Mouse (Mus musculus): Measurements from ENCODE around the gene Ctbs. TPM values are rescaled to one million over a fixed set of nuclear protein-coding genes. Genes with fewer than 3 reads are reported as not detected.

The Ctbs gene
- polyA plus RNA-seq, 1 experiment from 2014 or later, result 14.8 TPM

DNA sequence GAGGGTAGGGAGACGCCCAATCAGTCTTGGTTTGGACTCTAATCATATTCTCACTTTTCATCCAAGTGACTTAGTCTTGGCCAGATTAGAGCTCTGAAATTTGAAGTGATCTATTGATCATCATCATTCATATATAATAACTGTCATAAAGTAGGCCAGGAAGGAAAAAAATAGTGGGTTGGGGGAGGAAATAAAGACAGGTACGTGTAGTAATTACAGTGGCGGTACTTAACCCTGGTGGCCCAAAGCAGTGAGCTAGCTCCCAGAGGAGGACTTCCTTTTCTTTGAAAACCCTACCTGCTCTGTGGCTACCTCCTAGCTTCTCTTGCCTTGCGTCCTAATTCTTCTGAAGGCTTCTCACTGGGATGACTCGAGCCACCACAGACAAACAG, 51.2 kb downstream of the Ctbs start:
- TF ChIP-seq EP300 (IDR thresholded peaks at IDR 0.05), result no peak
- no peak for TF ChIP-seq CTCF (IDR thresholded peaks at IDR 0.05)
- Histone ChIP-seq H3K36me3 (ENCODE audit: insufficient read depth, low read length) (0 out of 2 replicates have a peak, but pooled peaks cover 5% of the 10 kb centered on the region), H3K4me2 (replicated peaks; ENCODE audit: low read depth, low read length) (peak overlapping the region; percentile 64), H3K4me1 (ENCODE audit: insufficient read depth, low read depth, low read length) (peaks cover 3% of the 10 kb centered on the region; the same call in 1 of the 2 replicates), H3K9me3 (ENCODE audit: low read length) (no peaks in the 10 kb centered on the region), H3K9ac (replicated peaks; ENCODE audit: low read depth) (peak overlapping the region; percentile 94), H3K27ac (ENCODE audit: low read length) (peak overlapping the region; percentile 99), H3K27me3 (replicated peaks; ENCODE audit: insufficient read depth, low read length) (no peaks in the 10 kb centered on the region), H3K4me3 (ENCODE audit: low read depth, low read length) (peak overlapping the region; percentile 96)
- DNase-seq (ENCODE audit: low spot score) (no peak), ATAC-seq (no peak)
- 3% methylated on average over 5 of the region's 5 CpGs for WGBS

DNA sequence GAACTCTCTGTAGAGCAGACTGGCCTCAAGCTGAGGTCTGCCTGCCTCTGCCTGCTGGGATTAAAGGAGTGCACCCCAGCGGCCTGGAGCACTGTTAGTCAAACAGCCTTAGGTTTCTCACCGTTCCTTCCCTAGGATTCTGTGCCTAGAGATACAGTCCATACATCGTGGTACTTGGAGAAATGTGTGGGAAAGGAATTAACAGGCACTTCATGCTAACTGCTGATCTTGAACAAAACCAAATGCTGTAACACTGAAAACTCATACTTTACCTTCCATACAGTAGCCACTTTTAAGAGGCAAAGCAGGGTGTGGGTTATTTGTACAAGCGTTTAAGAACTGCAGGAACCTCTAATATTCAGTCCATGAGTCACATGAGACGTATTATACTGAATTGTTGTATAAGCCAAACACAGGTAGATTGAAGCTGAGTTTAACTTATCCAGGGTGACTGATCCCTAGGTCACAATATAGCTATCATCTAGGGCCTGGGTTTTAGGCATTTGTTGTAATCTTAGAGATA, 52.1 kb downstream of the Ctbs start:
- DNase-seq (ENCODE audit: low spot score) (peak; percentile 83), ATAC-seq (peak; percentile 24)
- Histone ChIP-seq H3K9me3 (ENCODE audit: low read length) (no peaks in the 10 kb centered on the region), H3K27ac (ENCODE audit: low read length) (peak overlapping the region; percentile 99), H3K4me2 (replicated peaks; ENCODE audit: low read depth, low read length) (peak overlapping the region; percentile 64), H3K4me3 (ENCODE audit: low read depth, low read length) (peak overlapping the region; percentile 96), H3K27me3 (replicated peaks; ENCODE audit: insufficient read depth, low read length) (no peaks in the 10 kb centered on the region), H3K36me3 (ENCODE audit: insufficient read depth, low read length) (peaks cover 12% of the 10 kb centered on the region; the same call in 1 of the 2 replicates), H3K4me1 (ENCODE audit: insufficient read depth, low read depth, low read length) (peaks cover 3% of the 10 kb centered on the region; the same call in 1 of the 2 replicates), H3K9ac (replicated peaks; ENCODE audit: low read depth) (peak overlapping the region; percentile 94; the same call in 1 of the 2 replicates)
- WGBS, result 27% methylated on average over 5 of the region's 5 CpGs
- TF ChIP-seq EP300 (IDR thresholded peaks at IDR 0.05), result peak; percentile 70
- TF ChIP-seq CTCF (IDR thresholded peaks at IDR 0.05), result no peak

DNA sequence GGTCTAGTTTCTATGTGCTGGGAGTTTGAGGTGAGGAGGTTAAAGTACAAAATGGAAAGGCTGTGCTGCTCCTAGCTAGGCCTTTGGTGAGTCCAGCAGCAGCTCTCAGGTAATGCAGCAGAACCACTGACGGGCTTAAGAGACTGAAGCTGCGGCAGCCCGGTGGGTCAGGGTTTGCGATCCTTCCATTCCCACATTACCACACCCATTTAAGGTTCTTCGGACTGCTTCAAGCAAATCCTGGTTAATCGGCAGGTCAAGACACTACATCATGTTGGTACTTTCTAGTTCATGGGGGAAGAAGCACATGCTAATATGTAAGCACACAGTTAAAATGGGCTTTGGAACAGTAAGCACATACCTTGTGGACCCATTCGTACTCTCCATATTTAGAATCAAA, 57.1 kb downstream of the Ctbs start:
- H3K9me3 ChIP-seq (ENCODE audit: low read length), result no peaks in the 10 kb centered on the region
- DNase-seq (ENCODE audit: low spot score), result no peak
- no peaks in the 10 kb centered on the region for H3K27me3 ChIP-seq (replicated peaks; ENCODE audit: insufficient read depth, low read length)
- peaks cover 30% of the 10 kb centered on the region for H3K36me3 ChIP-seq (ENCODE audit: insufficient read depth, low read length)
- no peak for ATAC-seq
- no peak for TF ChIP-seq CTCF (IDR thresholded peaks at IDR 0.05)
- TF ChIP-seq EP300 (IDR thresholded peaks at IDR 0.05), result no peak
- WGBS, result 96% methylated on average over 7 of the region's 7 CpGs
- H3K27ac ChIP-seq (ENCODE audit: low read length), result no peak overlapping the region
- no peaks in the 10 kb centered on the region; the same call in 1 of the 2 replicates for H3K4me1 ChIP-seq (ENCODE audit: insufficient read depth, low read depth, low read length)
- no peak overlapping the region for H3K4me2 ChIP-seq (replicated peaks; ENCODE audit: low read depth, low read length)
- no peak overlapping the region for H3K9ac ChIP-seq (replicated peaks; ENCODE audit: low read depth)
- no peak overlapping the region for H3K4me3 ChIP-seq (ENCODE audit: low read depth, low read length)

Other genes starting within 250 kb of the Ctbs start
- gene Lpar3, start 228.8 kb upstream of the Ctbs start, polyA plus RNA-seq (2015; fragmentation: Nextera tagmentation; extraction: Ambion mirVana), result 9.5 and 9.8 TPM in 2 replicates
- gene Ssx2ip, start 45.2 kb upstream of the Ctbs start, polyA plus RNA-seq (2015; fragmentation: Nextera tagmentation; extraction: Ambion mirVana), result 21.8 and 25.0 TPM in 2 replicates
- 4.4 and 5.8 TPM in 2 replicates for gene Spata1, start 50.0 kb downstream of the Ctbs start, polyA plus RNA-seq (2015; fragmentation: Nextera tagmentation; extraction: Ambion mirVana)
- gene Gng5, start 50.0 kb downstream of the Ctbs start, polyA plus RNA-seq (2015; fragmentation: Nextera tagmentation; extraction: Ambion mirVana), result 1,414 and 1,430 TPM in 2 replicates
- gene Rpf1, start 71.6 kb downstream of the Ctbs start, polyA plus RNA-seq (2015; fragmentation: Nextera tagmentation; extraction: Ambion mirVana), result 38.4 and 39.8 TPM in 2 replicates
- 0.29 and 0.63 TPM in 2 replicates for gene Uox, start 120.6 kb downstream of the Ctbs start, polyA plus RNA-seq (2015; fragmentation: Nextera tagmentation; extraction: Ambion mirVana)
- gene Dnase2b, start 165.8 kb downstream of the Ctbs start, polyA plus RNA-seq (2015; fragmentation: Nextera tagmentation; extraction: Ambion mirVana), result 0.05 and 0.07 TPM in 2 replicates
- not detected in 2 replicates for gene 4930503B20Rik, start 201.5 kb downstream of the Ctbs start, polyA plus RNA-seq (2015; fragmentation: Nextera tagmentation; extraction: Ambion mirVana)
- gene Samd13, start 235.8 kb downstream of the Ctbs start, polyA plus RNA-seq (2015; fragmentation: Nextera tagmentation; extraction: Ambion mirVana), result 0.58 and 0.82 TPM in 2 replicates